Mouse (Mus musculus) bone marrow macrophage, adult 2 months (primary cell): ENCODE results near the gene Gm49721. TPM values are rescaled to one million over a fixed set of nuclear protein-coding genes. Genes with fewer than 3 reads are reported as not detected.
"Not testable (repeated sequence)": the region's sequence is repeated elsewhere in the genome, so short reads cannot be mapped to it uniquely, and the experiment has no call there.

Experiments used
- H3K27ac ChIP-seq: 2 replicates; pipeline ENCODE4 v1.5.1; 2012; ENCODE audit warnings: low read depth, low read length; ENCODE audit not compliant: insufficient read depth
- H3K4me1 ChIP-seq: 2 replicates; pipeline ENCODE4 v1.6.1; 2012; ENCODE audit warnings: low read length; ENCODE audit not compliant: control insufficient read depth, insufficient read depth
- H3K4me3 ChIP-seq: 2 replicates; pipeline ENCODE4 v1.5.1; 2012; ENCODE audit warnings: mild to moderate bottlenecking, low read length, moderate library complexity; ENCODE audit not compliant: insufficient read depth
- polyA plus RNA-seq: library from polyadenylated mRNA; stranded (reverse); fragments of >200 nt; gene quantifications from 2 replicates; pipeline ENCODE4 v1.2.4, GENCODE M21; 2012; ENCODE audit not compliant: missing spikeins, insufficient read depth, insufficient read length

Gm49721 gene
- not detected in 2 replicates for polyA plus RNA-seq

DNA sequence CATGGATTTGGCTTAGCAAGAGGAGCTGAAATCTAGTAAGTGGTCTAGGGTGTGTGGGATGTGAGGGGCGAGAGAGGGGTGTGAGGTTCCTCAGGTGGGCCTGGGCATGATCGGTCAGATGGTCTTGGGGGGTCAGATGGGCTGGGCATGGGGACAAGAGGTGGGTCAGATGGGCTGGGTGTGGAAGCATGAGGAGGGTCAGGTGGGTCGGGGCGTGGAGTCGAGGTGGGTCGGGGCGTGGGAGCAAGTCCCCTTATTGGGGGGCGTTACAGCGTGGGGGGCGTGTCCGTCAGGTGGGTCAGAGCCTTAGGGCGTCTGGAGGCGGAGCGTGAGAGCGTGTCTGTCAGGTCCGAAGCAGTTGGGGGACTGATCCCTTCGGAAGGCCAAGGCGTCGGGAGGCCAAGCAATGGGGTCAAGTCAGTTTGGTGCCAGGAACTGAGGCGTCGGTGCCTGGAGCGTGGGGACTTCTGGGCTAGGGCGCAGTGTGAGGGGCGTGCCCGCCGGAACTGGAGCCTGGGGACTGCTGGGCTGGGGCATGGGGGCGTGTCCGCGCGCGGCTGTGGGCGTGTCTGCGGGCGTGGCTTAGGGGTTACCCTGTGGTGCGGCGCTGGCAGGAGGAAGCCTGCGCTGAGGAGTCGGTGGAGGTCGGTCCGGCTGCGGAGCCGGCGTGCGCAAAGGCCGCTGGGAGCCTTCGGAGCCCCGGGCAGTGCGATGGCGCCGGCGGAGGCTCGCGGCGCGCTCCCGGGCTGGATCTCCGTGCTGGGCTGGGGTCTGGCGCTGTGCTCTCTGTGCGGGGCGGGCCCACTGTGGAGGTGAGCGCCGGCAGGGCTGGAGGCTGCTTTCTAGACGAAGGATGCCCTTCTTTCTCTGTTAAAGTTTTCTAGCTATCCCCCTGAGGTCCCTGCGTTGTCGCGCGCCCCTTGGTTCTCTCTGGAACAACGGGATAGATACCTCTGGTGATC is at the start of gene Gm49721:
TSS of gene Gm49721 (plus strand) at position 618 of the 962 bp plus-strand sequence.
- Histone ChIP-seq H3K4me3 (peak within 1 kb of the TSS; percentile 71), H3K27ac (peak within 1 kb of the TSS; percentile 12)
- not testable (repeated sequence) for H3K4me1 ChIP-seq

GRCm38 (mm10) chr17:6931625-6932024 is 47.1 kb upstream of the Gm49721 start:
- not testable (repeated sequence) for H3K4me3 ChIP-seq, H3K27ac ChIP-seq, H3K4me1 ChIP-seq

GRCm38 (mm10) chr17:6942560-6942959 is 36.1 kb upstream of the Gm49721 start:
- H3K4me1 ChIP-seq, H3K27ac ChIP-seq, H3K4me3 ChIP-seq: not testable (repeated sequence)

DNA sequence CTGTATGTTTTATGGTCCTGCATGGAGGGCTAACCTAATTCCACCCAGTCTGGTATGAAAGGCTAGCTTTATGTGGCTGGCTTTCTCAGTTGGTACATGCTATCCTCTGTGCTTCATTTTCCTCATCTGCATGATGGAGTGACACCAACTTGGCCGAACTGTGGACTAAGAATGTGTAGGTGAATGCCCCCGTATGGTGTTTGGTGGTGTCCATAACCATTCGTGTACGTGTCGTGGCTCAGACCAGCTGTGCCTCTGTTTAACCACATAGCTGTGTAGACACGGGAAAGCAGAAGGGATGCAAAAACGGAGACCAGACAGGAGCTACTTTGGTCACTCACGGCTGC is 31.1 kb upstream of the Gm49721 start:
- peak overlapping the region; percentile 79 for H3K4me3 ChIP-seq
- H3K4me1 ChIP-seq, H3K27ac ChIP-seq: not testable (repeated sequence)

GRCm38 (mm10) chr17:6947984-6948768 is 30.5 kb upstream of the Gm49721 start, which contains the start of gene Rsph3b:
Rsph3b (minus strand) TSS chr17:6948682.
- Histone ChIP-seq H3K4me3 (peak within 1 kb of the TSS; percentile 79), H3K27ac (peak within 1 kb of the TSS; percentile 74)
- H3K4me1 ChIP-seq: not testable (repeated sequence)

- not testable (repeated sequence) for H3K4me1 ChIP-seq, H3K27ac ChIP-seq
- peak overlapping the region; percentile 79 for H3K4me3 ChIP-seq
These were observed 29.9 kb upstream of the Gm49721 start for GRCm38 (mm10) chr17:6948769-6949228.

DNA sequence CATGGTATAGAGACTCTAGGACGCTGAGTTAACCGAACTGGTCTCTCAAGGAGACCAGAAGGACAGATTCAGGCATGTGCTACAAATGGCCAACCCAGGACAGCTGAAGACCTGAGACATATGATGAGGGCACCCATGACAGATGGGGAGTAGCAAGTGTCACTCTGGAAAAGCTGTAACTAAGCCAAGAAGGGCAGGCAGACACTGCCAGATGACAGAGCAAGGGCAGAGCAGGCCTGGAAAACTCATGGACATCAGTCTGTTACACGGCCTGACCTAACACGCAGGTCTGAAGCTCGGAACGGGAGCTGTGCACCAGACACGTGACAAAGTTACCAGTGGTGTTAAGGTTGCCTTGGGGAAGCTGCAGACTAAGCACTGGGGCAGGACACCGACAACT is 19.8 kb upstream of the Gm49721 start:
- not testable (repeated sequence) for H3K4me3 ChIP-seq, H3K27ac ChIP-seq, H3K4me1 ChIP-seq

- H3K4me1 ChIP-seq, H3K27ac ChIP-seq: not testable (repeated sequence)
- H3K4me3 ChIP-seq: peak overlapping the region; percentile 60
These were observed 19.0 kb upstream of the Gm49721 start for GRCm38 (mm10) chr17:6959543-6960259.

- H3K27ac ChIP-seq: peak overlapping the region; percentile 42; the same call in 1 of the 2 replicates
These were observed 18.4 kb upstream of the Gm49721 start for GRCm38 (mm10) chr17:6960349-6960748.

DNA sequence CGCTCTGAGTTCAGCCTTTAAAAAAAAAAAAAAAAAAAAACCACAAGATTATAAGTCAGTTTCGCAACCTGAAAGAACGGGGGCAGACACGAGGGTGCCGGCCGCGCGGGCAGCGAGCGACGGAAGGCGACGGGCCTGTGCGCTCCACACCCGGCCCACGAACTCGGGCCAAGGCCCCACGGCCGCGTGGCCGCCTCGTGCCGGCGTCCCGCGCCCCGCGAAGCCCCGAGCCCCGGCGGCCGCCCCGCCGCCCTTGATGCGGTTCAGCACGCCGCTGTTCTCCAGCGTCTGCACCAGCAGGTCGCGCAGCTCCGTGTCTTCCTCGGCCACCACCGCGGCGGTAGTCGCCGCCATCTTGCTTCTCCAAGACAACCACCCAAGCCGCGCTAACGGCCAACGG is 17.9 kb upstream of the Gm49721 start, which contains the start of gene Tagap1:
TSS of gene Tagap1 (minus strand) at position 381 of the 400 bp plus-strand sequence.
- Histone ChIP-seq H3K27ac (peak within 1 kb of the TSS; percentile 42), H3K4me3 (peak within 1 kb of the TSS; percentile 60)
- H3K4me1 ChIP-seq: not testable (repeated sequence)

More at GRCm38 (mm10) chr17:6960349-6960748, 18.4 kb upstream of the Gm49721 start:
- H3K4me1 ChIP-seq: not testable (repeated sequence)
- peak overlapping the region; percentile 60 for H3K4me3 ChIP-seq

GRCm38 (mm10) chr17:6961181-6962000 is 17.3 kb upstream of the Gm49721 start:
- Histone ChIP-seq H3K27ac (peak overlapping the region; percentile 30), H3K4me3 (peak overlapping the region; percentile 56)
- H3K4me1 ChIP-seq: not testable (repeated sequence)

DNA sequence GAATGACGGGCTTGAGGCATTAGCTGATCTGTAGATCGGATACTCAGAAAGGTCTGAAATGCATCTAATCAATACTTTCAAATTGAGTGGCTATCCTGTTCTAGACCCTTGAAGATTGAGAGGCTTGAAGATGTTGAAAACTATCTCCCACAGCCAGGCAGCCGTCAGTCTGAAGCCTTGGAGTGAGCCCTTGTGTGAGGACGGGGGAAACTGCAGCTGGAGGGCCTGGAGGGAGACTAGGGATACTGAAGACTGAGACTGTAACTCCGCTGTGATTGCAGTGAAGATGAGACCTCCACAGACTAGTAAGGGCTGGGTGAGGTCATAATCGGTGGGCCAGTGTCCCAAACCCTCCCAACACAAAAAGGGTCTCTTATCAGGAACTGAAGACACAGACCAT is 16.4 kb upstream of the Gm49721 start:
- Histone ChIP-seq H3K27ac (peak overlapping the region; percentile 50; the same call in 1 of the 2 replicates), H3K4me1 (peaks cover 12% of the 10 kb centered on the region; the same call in 1 of the 2 replicates)
- H3K4me3 ChIP-seq: not testable (repeated sequence)

DNA sequence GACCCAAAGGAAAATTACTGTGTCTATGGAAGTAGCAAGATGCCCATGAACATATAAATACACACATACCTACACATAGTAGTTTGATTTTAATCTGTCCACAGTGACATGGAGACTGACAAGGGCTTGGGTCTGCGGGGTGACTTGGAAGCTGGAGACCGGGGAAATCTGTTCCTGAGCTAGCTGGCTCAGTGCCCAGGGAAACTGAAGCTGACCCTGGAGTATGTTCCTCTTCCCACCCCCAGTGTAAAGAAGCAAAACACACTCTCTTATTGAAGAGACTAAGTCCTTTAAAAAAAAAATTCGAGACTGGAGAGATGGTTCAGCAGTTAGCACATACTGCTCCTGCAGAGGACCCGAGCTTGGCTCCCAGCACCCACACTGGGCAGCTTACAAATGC is 15.8 kb upstream of the Gm49721 start:
- Histone ChIP-seq H3K27ac (peak overlapping the region; percentile 45), H3K4me1 (peaks cover 11% of the 10 kb centered on the region; the same call in 1 of the 2 replicates)
- not testable (repeated sequence) for H3K4me3 ChIP-seq

- H3K4me3 ChIP-seq, H3K4me1 ChIP-seq: not testable (repeated sequence)
These were observed 13.3 kb upstream of the Gm49721 start for GRCm38 (mm10) chr17:6965364-6965763.

More at GRCm38 (mm10) chr17:6965364-6965763, 13.3 kb upstream of the Gm49721 start:
- H3K27ac ChIP-seq: not testable (repeated sequence)
